Mouse (Mus musculus) liver, adult 2 months (tissue): ENCODE results near the gene Palm.
A peak's percentile ranks its signal among the peaks of the same experiment; 100 is the strongest.

Experiments
- CTCF ChIP-seq: fragments of 200-500 bp; IDR thresholded peaks from 2 replicates; pipeline ENCODE4 v1.5.1; 2011; ENCODE audit warnings: low read depth, low read length, control low read depth
- POLR2A ChIP-seq: fragments of 200-500 bp; IDR thresholded peaks from 2 replicates; pipeline ENCODE4 v1.6.1; 2011; ENCODE audit warnings: low read length, control low read depth; ENCODE audit not compliant: insufficient read depth; ENCODE audit errors: extremely low read depth

DNA sequence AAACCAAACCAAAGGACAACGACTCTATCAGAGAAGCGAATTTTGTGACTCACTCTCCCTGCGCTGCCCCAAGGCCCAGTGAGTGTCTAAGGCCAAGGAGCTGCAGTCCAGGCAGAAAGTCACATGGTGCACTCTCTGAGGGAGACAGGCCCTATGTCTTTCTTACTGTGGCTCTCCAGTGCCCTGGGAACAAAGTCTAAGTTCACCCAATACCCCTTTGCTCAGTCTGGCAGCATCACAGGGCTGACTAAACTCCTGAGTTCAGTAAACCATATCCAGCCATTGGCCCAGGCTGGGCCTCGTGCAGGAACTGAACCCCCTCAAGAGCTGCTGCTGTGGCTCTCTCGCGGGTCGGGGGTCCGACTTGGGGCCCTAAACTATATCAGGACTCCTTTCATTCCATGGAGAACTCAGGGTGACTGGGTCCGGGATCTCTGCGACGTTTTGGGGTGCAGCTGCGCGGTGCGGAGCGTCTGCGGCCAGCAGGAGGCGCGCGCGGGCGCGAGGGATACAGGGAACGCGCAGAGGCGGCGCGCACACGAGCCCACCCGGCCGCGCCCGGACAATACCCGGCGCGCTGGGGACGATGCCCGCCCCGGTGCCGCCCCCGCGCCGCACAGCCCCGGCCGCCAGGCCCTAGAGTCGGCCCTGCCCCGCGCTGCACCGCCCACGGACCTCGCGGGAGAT lies at the start of gene Palm:
- peak; percentile 85 for TF ChIP-seq CTCF
- TF ChIP-seq POLR2A, result no peak
